Mouse (Mus musculus) erythroid progenitor cell, adult 5-6 weeks (primary cell): Measurements from ENCODE around the gene Nudt17. TPM values are rescaled to one million over a fixed set of nuclear protein-coding genes. Genes with fewer than 3 reads are reported as not detected.
"Not testable (repeated sequence)": the region's sequence is repeated elsewhere in the genome, so short reads cannot be mapped to it uniquely, and the experiment has no call there.

Experiments
- ATAC-seq: replicated peaks from 2 replicates; pipeline ENCODE4 v1.8.0; 2016; ENCODE audit warnings: moderate number of reproducible peaks, mild to moderate bottlenecking, moderate TSS enrichment, inconsistent platforms; ENCODE audit not compliant: poor library complexity, low FRiP score, severe bottlenecking
- total RNA-seq, 2 experiments: library from RNA; stranded (forward) in 1 of 2; stranded (reverse) in 1 of 2; fragments of 150-400 nt in 1 of 2; fragments of 186-747, 209-891 nt in 1 of 2; gene quantifications; 2 replicates each; pipeline versions ENCODE4 v1.2.3 to v1.2.4; 2015 to 2017; ENCODE audit warnings: low replicate concordance in 2 of 2

The Nudt17 gene
- total RNA-seq, 2 experiments from 2014 or later, result 2.3 TPM; not detected in 1

DNA sequence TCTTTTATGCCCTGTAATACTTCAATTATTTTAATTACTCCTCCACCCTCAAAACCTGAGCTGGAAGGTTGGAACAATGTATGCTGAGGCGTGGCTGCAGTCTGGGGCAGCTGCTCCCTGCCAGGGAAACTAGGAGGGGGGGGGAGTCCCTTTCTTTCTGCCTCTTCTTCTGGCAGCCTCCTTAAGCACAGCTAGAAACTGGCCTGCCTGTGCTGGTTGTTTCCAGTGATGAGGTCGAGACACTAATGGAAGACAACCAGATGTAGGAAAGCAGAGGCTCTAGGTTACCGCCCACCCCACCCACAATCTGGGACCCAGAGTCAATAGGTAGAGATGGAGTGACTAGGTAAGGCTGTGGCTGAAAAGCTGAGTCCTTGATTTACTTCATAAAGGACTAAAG is 32.7 kb downstream of the Nudt17 start:
- no peak for ATAC-seq

DNA sequence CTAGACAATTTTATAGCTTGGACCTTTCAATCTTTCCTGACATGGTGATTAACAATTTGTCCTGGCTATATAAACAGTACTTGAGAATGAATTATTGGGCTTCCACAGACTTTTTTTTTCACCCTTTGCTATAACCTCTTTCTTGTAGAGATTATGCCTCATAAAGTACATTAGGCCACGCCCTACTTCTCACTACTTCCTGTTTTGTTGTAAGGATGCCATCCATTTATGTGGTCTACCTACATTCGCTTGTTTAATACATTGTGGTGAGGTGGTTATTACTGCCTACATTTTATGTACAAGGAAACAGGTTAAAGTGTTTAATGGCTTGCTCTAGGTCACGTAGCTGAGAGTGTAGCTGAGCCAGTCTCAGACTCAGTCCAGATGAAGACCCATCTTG is 33.2 kb downstream of the Nudt17 start:
- no peak for ATAC-seq

DNA sequence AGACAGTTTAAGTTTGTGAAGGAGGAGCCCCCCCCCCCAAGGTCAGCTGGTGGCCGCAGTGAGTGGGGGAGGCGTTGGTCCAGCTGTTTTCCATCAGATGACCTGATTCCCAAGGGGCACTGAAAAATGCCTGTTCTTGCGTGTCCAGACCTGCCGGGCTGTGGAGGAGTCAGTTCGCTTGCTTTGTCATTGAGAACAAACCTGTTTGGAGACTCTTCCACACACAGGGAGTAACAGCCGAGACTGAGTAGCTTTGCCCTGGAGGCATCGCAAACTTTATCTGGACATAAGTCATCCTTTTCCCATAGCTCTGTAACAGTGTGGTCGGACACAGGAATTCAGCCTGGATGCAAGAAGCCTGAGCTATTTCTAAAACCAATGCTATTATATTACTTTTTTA is 33.9 kb downstream of the Nudt17 start:
- no peak for ATAC-seq

DNA sequence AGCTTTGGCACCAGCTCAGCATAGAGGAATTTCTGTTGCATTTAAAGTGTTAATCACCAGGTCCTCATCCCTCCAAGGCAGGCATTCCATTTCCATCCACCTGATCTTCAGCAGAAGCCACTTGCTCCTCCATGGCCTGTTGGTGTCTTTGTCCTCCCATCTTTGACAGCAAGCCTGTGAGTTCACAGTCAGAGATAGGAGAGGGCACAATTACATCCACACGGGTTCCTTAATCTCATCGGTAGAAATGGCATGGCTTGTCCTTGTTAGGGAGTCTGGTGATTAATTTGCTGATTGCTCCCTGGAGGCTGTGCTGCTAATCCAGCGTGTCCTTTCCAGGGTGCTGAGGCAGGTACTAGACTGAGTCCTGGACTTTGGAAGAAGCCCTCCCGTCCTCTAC is 34.8 kb downstream of the Nudt17 start:
- ATAC-seq, result no peak

DNA sequence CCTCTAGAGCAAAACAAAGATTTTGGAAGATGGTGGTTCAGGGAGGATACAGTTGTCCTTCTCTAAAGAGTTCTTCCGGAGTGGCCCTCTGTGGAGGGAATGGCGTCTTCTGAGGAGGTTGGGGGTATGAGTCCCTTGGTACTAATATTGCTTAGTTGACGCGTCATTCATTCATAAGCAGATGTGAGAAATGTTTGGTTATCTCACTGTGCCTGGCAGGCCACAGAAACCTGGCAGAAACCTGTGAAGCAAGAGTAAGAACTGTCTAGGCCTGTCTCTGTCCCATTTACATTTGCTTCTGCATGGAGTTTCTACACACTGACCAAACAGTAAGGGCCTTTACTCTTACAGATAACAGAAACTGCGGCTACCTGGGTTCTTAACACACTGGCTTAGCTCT is 36.8 kb downstream of the Nudt17 start:
- no peak for ATAC-seq

DNA sequence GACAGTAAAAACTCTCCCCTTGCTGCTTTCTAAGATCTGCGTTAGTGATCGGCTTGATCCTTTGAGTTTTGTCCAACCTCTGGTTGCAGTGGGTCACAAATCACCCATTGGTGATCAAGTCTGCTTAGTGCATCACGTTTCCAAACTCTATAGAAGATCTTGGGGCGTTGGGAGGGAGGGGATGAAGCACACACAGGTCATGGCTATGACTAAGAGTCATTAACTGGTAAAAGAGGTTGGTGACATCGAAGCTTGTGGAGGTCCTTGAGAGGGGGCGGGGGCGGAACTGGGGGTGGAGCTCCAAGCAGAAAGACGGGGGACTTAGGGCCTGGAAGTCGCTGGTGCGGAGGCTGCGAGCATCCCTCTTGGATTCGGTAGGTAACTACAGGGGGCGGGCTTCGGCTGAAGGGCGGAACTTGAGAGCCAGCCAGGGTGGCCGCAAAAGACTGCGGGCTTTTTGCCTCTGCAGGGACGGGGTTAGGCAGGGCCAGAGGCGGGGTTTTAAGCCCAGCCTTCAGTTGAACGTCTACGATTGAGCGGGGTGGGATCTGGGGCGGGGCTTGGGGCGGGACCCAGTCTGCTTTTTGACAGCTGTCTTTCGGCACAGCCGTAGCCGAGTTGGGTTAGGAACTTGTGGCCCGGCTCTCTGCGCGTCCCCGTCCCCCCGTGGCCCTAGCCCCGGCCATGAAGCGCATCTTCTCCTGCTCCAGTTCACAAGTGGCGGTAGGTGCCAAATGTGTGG is 38.5 kb downstream of the Nudt17 start, which contains the start of gene Ankrd35:
Ankrd35 (plus strand) TSS at position 405 of the 742 bp plus-strand sequence.
- ATAC-seq, result peak; percentile 92

DNA sequence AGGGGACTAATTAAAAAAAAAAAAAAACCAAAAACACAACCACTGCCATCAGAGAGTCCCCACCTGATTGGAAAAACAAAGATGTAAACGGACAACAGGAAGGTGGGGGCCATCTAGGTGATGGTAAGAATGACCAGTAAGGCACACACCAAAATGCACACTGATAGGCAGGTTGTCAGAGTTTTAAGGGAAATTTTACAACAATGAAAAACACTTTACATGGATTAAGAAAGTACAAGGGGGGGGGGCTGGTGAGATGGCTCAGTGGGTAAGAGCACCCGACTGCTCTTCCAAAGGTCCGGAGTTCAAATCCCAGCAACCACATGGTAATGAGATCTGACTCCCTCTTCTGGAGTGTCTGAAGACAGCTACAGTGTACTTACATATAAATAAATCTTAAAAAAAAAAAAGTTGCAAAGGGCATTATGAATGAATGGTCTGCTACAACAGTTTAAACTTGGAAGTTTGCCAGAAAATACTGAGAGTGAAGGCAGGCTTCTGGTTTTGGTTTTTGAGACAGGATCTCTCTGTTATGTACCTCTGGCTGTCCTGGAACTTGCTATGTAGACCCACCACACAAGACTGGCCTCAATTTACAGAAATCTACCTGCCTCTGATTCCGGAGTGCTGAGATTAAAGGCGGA is 39.8 kb downstream of the Nudt17 start:
- ATAC-seq, result no peak

DNA sequence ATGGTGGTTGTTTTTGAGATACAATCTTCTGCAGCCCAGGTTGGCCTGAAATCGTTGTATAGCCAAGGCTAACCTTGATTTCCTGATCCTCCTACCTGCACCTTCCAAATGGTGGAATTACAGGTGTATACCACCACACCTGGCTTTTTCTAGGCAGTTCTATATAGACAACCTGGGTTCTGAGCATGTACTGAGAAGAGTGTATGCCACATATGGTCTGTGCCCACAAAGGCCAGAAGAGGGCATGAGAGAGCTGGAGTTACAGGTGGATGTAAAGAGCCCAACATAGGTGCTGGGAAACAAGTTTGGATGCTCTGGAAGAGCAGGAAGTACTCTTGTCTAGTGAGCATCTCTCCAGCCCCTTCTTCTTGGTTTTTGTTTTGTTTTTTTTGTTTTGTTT is 41.0 kb downstream of the Nudt17 start:
- no peak for ATAC-seq

DNA sequence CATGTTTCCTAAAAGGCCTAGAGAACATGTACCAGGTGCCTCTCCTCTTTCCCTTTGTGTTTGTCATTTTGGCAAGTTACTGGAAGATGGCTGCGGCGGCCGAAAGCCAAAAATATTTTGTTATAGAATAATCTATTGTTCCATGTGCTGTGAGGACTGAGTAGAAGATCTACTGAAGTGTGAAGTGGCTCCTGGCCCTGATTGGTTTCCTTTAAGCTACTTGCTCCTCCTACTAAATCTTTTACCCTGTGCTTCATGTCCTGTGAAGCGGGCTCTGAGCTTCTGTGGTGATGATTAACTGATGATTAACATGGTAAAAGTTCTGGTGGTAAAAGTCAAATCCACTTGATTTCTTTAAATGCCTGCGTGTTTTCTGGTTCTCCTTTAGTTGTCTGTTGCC is 41.4 kb downstream of the Nudt17 start:
- ATAC-seq, result no peak

DNA sequence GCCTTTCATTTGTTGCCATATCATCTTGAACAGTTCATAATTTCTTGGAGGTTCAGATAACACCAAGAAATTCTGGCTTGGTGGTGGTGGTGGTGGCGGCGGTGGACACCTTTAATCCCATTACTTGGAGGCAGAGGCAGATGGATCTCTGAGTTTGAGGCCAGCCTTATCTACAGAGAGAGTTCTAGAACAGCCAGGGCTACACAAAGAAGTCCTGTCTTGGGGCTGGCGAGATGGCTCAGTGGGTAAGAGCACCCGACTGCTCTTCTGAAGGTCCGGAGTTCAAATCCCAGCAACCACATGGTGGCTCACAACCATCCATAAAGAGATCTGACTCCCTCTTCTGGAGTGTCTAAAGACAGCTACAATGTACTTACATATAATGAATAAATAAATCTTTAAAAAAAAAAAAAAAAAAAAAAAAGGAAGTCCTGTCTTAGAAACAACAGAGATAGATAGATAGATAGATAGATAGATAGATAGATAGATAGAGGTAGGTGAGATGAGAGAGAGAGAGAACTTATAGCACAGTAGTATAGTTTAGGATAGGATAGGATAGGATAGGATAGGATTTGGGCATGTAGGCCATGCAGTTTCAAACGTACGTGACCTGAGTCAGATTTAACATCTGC is 42.5 kb downstream of the Nudt17 start:
- ATAC-seq, result not testable (repeated sequence)

DNA sequence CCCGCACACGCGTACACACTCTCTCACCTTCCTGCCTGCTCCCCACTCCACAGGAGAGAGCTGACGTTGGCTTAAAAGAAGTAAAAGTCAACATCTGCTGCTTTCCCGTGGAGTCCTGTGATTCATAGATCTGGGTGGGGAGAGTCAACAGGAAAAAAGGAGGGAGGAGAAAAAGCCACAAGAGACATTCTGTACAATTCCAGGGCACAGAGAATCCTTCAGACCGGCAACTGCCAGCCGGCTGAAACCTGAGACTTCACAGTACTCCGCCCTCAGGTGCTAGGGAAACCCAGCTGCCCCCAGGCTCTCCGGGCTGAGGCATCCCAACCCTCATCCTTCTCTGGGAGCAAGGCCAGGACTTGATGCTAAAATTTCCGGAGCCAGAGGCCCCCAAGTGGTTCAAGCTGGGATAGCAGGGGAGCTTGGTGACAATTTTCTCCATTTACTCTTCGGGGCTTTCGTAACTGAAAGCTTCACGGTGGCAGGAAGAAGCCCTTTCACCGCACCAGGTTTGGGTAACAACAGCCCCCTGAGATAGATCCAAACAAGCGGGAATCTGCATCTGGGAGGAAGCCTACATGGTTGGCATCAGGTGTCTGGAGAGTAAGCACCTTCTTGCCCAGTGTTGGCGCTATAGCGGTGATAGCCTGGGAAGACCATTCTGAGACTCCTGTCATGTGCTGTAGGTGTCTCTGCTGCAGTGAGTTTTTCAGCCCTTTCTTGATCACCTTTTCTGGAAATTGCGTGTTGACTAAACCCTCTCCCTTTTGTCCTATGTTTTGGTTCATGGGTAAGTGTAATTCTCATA is 44.7 kb downstream of the Nudt17 start:
- peak; percentile 52 for ATAC-seq

DNA sequence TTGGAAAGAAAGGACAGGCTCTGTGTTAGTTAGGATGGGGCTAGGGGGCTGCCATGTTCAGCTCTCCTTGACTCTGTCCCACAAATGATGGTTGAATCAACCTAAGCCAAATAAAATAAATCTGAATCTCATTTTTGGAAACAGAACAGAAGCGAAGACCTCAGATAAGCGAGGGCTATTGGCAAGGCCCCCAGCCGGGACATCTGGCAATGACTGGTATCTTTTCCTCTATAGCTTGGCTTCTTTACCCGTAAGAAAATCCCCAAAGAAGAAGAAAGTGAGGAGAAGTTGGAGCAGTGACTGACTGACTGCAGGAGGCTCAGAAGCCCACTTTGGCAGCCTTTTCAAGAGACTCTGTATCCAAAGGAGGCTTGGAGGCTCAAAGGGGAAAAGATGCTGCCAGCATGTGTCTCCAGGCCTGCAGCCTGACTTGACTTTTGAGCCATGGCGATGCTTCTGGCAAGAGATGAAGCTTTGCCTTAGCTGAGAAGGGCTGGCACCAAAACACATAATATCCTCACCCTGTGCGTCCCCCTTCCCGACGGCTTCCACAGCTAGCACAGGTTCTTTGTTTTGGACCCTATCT is 45.5 kb downstream of the Nudt17 start:
- ATAC-seq, result no peak

DNA sequence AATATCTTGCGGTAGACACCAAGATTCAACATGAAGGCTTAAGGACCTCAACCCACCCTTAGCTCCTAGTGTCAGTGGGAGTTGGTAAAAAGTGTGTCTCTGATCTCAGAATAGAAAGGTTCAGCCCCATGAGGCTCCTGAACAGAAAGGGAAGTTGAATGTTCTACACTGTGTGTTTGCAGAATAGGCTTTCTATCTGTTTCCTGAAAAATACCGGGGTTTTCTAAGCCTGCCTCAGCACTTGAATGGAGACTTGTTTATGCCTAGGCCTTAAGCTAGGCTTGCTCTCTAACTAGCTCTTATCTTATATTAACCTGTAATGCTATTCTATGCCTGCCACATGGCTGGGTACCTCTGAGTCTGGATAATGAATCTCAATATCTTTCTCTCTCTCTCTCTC is 47.5 kb downstream of the Nudt17 start:
- ATAC-seq, result no peak

Other genes with a start within 250 kb of the Nudt17 start
- gene Hfe2, start 183.4 kb downstream of the Nudt17 start, total RNA-seq (2015; ENCODE audit: low replicate concordance), result not detected in 2 replicates
- not detected in 2 replicates for gene Hfe2, start 183.4 kb downstream of the Nudt17 start, total RNA-seq (2017; ENCODE audit: low replicate concordance)
- gene Txnip, start 150.6 kb downstream of the Nudt17 start, total RNA-seq (2015; ENCODE audit: low replicate concordance), result 99.5 and 157 TPM in 2 replicates
- gene Txnip, start 150.6 kb downstream of the Nudt17 start, total RNA-seq (2017; ENCODE audit: low replicate concordance), result 59.8 and 70.0 TPM in 2 replicates
- gene Gm16253, start 131.6 kb downstream of the Nudt17 start, total RNA-seq (2015; ENCODE audit: low replicate concordance), result not detected in 2 replicates
- gene Gm16253, start 131.6 kb downstream of the Nudt17 start, total RNA-seq (2017; ENCODE audit: low replicate concordance), result not detected in 2 replicates
- gene Polr3gl, start 114.4 kb downstream of the Nudt17 start, total RNA-seq (2015; ENCODE audit: low replicate concordance), result 29.2 and 32.7 TPM in 2 replicates
- 20.9 and 63.7 TPM in 2 replicates for gene Polr3gl, start 114.4 kb downstream of the Nudt17 start, total RNA-seq (2017; ENCODE audit: low replicate concordance)
- not detected in 2 replicates for gene Ankrd34a, start 111.9 kb downstream of the Nudt17 start, total RNA-seq (2015; ENCODE audit: low replicate concordance)
- gene Ankrd34a, start 111.9 kb downstream of the Nudt17 start, total RNA-seq (2017; ENCODE audit: low replicate concordance), result not detected in 2 replicates
- not detected in 2 replicates for gene Lix1l, start 107.4 kb downstream of the Nudt17 start, total RNA-seq (2015; ENCODE audit: low replicate concordance)
- 0.13 TPM in 1 of 2 replicates, not detected in the other for gene Lix1l, start 107.4 kb downstream of the Nudt17 start, total RNA-seq (2017; ENCODE audit: low replicate concordance)
- gene Rbm8a, start 78.6 kb downstream of the Nudt17 start, total RNA-seq (2015; ENCODE audit: low replicate concordance), result 54.5 and 72.4 TPM in 2 replicates
- gene Rbm8a, start 78.6 kb downstream of the Nudt17 start, total RNA-seq (2017; ENCODE audit: low replicate concordance), result 18.3 and 36.5 TPM in 2 replicates
- 9.7 and 18.9 TPM in 2 replicates for gene Pex11b, start 73.2 kb downstream of the Nudt17 start, total RNA-seq (2015; ENCODE audit: low replicate concordance)
- 0.68 and 5.4 TPM in 2 replicates for gene Pex11b, start 73.2 kb downstream of the Nudt17 start, total RNA-seq (2017; ENCODE audit: low replicate concordance)
- gene Gm42957, start 73.1 kb downstream of the Nudt17 start, total RNA-seq (2015; ENCODE audit: low replicate concordance), result not detected in 2 replicates
- not detected in 2 replicates for gene Gm42957, start 73.1 kb downstream of the Nudt17 start, total RNA-seq (2017; ENCODE audit: low replicate concordance)
- 0.36 TPM in 1 of 2 replicates, not detected in the other for gene Itga10, start 63.0 kb downstream of the Nudt17 start, total RNA-seq (2015; ENCODE audit: low replicate concordance)
- not detected in 2 replicates for gene Itga10, start 63.0 kb downstream of the Nudt17 start, total RNA-seq (2017; ENCODE audit: low replicate concordance)
- not detected in 2 replicates for gene Ankrd35, start 38.4 kb downstream of the Nudt17 start, total RNA-seq (2015; ENCODE audit: low replicate concordance)
- gene Ankrd35, start 38.4 kb downstream of the Nudt17 start, total RNA-seq (2017; ENCODE audit: low replicate concordance), result not detected in 2 replicates
- 1.3 and 6.5 TPM in 2 replicates for gene Pias3, start 12.2 kb downstream of the Nudt17 start, total RNA-seq (2015; ENCODE audit: low replicate concordance)
- 2.1 TPM in 1 of 2 replicates, not detected in the other for gene Pias3, start 12.2 kb downstream of the Nudt17 start, total RNA-seq (2017; ENCODE audit: low replicate concordance)
- 16.2 and 34.8 TPM in 2 replicates for gene Polr3c, start 19.1 kb upstream of the Nudt17 start, total RNA-seq (2015; ENCODE audit: low replicate concordance)
- 21.6 and 27.7 TPM in 2 replicates for gene Polr3c, start 19.1 kb upstream of the Nudt17 start, total RNA-seq (2017; ENCODE audit: low replicate concordance)
- gene Rnf115, start 19.1 kb upstream of the Nudt17 start, total RNA-seq (2015; ENCODE audit: low replicate concordance), result 28.5 and 45.3 TPM in 2 replicates
- 32.7 and 35.9 TPM in 2 replicates for gene Rnf115, start 19.1 kb upstream of the Nudt17 start, total RNA-seq (2017; ENCODE audit: low replicate concordance)
- gene Pdzk1, start 120.7 kb upstream of the Nudt17 start, total RNA-seq (2015; ENCODE audit: low replicate concordance), result 1.8 and 4.6 TPM in 2 replicates
- gene Pdzk1, start 120.7 kb upstream of the Nudt17 start, total RNA-seq (2017; ENCODE audit: low replicate concordance), result 2.4 and 6.9 TPM in 2 replicates
- 1.8 TPM in 1 of 2 replicates, not detected in the other for gene Cd160, start 120.8 kb upstream of the Nudt17 start, total RNA-seq (2015; ENCODE audit: low replicate concordance)
- 0.26 TPM in 1 of 2 replicates, not detected in the other for gene Cd160, start 120.8 kb upstream of the Nudt17 start, total RNA-seq (2017; ENCODE audit: low replicate concordance)
- gene Gja5, start 196.1 kb upstream of the Nudt17 start, total RNA-seq (2015; ENCODE audit: low replicate concordance), result not detected in 2 replicates
- 0.39 TPM in 1 of 2 replicates, not detected in the other for gene Gja5, start 196.1 kb upstream of the Nudt17 start, total RNA-seq (2017; ENCODE audit: low replicate concordance)
- gene Gpr89, start 196.8 kb upstream of the Nudt17 start, total RNA-seq (2015; ENCODE audit: low replicate concordance), result 2.9 TPM in 1 of 2 replicates, not detected in the other
- 1.6 and 3.5 TPM in 2 replicates for gene Gpr89, start 196.8 kb upstream of the Nudt17 start, total RNA-seq (2017; ENCODE audit: low replicate concordance)
- gene Gja8, start 217.5 kb upstream of the Nudt17 start, total RNA-seq (2015; ENCODE audit: low replicate concordance), result not detected in 2 replicates
- gene Gja8, start 217.5 kb upstream of the Nudt17 start, total RNA-seq (2017; ENCODE audit: low replicate concordance), result not detected in 2 replicates